Mouse (Mus musculus) CH12F3 (cell line): ENCODE data around the gene Schip1.

Experiments used
- in situ Hi-C: fragments of 300-500 bp; cut with MboI; formaldehyde crosslinking; loops from 2 replicates; pipeline ENCODE4 v1.14.3; 2020; ENCODE audit warnings: low sequenced_read_pairs

Gene Schip1

DNA sequence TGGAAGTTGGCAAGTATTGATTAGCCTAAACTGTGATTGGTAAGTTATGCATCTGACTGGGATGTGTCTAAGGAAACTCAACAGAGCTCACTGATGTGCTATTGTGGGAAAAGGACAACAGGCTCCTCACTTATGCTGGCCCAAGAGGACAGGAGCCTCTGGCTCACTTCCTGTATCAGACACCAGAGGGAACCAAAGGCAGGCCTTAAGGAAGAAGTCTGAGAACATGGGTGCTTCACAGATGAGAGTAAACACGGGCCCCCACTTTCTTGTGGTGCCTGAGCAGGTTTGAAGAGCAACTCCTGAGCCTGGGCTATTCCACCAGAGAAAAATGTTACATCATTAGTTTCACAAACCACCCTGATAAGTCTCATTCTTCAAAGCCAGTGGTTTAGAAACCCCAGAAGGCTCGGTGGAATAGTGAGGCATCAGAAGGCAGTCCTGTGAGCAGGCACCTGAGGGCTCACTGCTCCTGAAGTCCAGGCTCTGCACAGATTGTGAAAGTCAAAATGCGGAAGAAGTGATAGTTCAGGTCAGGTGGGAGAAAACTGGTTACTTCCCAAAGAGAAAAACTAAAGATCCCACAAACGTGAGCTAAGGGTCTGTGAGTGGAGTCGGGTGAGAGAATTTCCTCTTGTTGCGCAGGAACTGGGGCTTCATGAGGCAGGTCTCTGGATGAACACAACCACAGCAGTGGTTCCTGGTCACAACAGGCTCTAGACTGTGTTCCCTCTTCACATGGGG is 582.0 kb downstream of the Schip1 start:
- in situ Hi-C loops = no loop called here

DNA sequence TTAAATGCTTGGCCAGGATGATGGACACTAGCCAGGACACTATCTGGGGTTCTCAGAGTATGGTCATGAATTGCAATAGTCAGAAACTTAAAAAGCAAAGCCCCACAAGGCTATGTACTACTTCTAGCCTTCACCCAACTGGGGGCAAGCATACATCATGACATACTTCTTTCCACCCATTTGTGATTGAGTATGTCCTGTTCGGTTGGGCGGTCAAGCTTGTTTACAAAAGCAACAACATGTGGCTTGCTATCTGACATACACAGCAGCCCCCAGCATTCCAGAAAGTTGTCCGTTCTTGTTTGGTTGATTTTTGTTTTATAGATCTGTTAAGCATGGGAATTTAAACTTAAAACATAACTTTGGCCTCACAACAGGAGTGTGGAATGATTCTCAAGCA is 582.7 kb downstream of the Schip1 start:
- in situ Hi-C loops = no loop called here

DNA sequence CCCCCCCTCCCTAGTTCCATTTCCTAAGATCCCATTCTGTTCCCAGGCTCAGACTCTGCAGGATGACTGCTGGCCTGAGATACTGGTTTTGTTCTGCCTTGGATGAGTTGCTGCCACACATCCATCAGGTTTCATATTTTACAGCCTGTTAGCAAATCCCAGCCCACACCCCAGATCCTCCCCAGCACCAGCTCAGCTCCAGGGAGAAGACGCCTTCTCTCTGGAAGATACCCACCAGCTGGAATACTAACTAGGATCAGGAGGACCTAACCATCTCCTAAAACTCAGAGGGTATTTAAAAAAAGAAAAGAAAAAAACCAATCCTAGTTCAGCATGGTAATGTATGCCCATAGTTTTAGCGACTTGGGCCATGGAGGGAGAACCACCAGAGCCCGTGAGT is 585.6 kb downstream of the Schip1 start:
- in situ Hi-C loops = no loop called here

DNA sequence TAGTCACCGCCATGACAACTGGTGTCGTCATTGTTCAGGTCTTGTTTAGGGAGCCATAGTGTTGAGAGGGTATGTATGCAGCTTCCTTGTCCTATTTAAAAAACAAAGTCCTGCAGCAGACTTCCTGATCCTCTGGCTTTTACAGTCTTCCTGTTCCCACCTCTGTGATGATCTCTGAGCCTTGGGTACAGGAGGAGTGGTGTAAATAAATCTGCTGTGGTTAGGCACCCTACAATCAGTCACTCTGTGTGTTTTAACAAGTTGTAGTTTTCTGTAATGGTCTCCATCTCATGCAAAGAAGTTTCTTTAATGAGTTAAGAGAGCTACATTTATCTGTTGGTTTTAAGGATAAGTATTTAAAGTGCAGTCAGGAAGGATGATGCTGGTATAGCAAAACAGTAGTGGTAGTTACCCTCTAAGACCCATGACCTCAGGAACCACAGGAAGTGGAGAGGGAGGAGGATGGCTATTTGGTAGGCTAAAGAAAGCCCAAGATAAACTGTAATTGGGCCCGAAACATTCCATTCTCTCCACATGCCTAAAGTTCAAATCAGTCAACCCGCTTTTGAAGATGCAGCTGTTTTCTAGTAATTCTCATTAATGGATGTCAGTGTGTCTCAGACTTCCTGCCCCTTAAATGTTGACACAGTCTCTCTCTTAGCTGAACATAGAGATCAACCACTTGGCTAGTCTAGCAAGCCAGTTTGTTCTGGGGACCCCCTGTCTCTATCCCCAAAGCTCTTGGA is 592.2 kb downstream of the Schip1 start:
- in situ Hi-C loops = no loop called here

DNA sequence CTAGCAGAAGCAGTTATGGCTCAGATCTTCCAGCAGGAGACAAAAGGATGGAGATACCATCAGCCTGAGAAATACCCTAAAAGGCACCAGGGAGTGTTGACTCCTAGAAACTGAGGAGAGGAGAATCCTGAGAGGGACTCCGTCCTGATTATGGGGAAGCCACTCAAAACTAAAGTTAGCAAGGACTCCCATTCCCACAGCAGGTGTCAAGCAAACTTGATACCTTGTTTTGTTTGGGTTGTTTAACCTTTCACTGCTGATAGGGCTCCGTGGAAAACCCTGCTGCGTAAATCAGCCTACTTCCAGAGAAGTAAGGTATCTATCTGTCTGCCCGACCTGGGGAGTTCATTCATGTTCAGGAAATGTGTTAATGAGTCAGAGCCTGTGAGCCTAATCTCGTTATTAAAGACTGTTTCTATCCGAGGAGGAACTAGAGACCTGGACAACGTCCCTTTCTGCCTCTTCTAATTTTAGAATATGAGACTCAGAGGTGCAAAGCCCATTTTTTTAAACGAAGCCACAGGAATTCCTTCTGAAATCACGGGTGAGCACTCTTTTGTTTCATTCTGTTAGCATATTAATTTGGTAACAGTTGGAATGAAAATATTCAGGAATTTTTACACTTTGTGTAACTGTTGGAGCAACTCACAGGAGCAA is 593.1 kb downstream of the Schip1 start:
- in situ Hi-C loops = no loop called here

DNA sequence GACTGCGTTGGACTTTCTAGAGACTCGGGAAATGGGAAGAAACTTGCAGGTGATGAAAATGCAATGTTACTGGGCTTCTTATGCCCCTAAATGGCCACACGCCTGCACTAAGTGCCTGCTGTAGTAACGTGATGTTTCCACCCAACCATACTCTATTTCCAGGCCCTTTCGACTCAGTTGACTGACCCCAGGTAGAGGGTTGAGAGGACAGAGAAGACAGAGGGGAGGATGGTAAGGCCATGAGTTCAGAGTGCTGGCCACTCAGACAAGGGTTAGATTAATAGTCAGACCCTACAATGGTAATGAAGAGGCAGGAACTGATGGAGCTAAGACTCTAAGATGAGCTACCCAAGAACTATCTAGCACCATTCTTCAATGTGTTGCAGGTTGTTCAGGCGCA is 595.4 kb downstream of the Schip1 start:
- in situ Hi-C loops = no loop called here

DNA sequence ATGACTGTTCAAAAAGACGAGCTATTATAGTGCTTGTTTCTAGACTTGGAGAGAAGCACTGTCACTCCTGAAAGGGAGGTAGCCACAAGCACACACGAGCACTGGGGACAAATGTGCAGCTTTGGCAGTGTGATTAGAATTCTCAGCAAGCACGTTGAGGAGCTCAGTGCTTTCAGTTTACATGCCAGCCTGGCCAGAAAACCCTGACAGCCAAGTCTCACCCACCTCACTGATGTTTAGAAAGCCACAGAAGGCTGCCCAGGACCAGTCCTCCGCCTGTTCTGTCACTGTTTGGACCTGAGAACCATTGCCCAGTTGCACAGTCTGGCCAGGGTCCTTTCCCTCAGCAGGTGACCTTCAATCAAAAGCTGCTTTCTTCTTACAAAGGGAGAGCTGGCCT is 595.9 kb downstream of the Schip1 start:
- in situ Hi-C loops = no loop called here

DNA sequence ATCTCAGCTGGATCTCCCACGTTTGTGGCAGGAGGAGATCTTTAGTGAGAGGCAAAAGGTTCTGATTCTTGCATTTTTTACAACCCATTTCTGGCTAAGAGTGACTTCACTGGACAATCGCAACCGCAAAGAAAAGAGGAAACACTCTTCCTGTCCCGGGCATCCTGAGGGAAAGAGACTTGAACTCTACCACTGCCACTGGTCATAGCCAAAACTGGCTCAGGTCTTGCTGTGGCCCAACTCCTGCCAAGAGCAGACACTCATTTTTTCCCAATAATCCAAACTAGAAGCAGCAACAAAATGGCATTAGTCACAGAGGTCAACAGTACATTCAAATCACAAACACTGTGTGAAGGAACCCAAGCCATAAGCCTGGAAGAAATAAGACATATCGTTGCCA is 597.8 kb downstream of the Schip1 start:
- in situ Hi-C loops = no loop called here

DNA sequence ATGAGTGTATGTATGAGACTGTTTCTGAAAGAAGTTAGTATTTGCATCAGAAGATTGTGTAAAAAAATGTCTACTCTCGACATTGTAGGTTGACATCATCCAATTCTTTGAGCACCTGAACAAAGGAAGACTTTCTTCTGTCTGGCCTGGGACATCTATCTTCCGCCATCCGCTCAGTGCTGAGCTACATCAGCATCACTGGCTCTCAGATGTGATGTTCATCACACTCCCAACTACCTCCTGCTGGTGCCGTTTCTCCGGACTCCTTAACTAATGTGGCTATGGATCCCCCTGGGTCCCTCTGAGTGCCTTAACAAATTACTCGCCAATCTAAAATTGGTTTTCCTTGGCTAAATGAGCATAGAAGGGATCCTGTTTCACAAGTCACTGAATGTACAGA is 599.7 kb downstream of the Schip1 start:
- in situ Hi-C loops = no loop called here

DNA sequence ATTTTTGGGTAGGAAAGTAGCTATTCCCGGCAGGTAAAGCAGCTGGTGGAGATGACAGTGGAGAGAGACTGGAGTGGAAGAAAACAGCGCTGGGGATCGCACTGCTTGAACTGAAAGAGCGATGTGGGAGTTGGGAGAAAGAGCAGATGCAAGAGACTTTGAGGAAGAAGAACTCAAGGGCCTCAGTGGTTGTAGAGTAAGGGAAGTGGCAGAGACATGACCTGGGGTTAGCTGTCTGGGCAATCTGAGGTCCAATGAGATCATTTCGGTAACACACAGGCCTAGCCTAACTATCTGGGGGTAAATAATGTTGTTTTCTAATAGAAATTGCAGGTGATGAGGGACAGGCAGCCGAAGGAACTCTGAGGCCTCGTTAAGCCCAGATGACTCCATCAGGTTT is 601.8 kb downstream of the Schip1 start:
- in situ Hi-C loops = no loop called here

DNA sequence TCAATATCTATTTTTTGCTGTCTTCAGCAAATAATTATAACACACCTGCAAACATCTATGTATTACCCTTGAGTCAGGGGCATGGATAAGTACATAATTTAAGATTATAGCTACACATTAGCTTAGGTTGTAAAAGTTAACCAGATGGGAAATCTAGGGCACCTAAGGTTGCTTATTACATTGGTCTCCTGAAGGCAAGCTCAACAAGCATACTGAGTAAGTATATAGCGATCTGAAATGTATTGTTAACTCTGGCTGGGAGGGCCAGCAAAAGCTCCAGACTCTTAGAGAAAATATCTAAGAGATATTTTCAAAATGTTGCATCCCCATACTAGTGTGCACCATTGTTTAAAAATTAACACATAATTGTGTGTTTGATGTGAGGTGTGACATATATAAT is 603.2 kb downstream of the Schip1 start:
- in situ Hi-C loops = no loop called here

DNA sequence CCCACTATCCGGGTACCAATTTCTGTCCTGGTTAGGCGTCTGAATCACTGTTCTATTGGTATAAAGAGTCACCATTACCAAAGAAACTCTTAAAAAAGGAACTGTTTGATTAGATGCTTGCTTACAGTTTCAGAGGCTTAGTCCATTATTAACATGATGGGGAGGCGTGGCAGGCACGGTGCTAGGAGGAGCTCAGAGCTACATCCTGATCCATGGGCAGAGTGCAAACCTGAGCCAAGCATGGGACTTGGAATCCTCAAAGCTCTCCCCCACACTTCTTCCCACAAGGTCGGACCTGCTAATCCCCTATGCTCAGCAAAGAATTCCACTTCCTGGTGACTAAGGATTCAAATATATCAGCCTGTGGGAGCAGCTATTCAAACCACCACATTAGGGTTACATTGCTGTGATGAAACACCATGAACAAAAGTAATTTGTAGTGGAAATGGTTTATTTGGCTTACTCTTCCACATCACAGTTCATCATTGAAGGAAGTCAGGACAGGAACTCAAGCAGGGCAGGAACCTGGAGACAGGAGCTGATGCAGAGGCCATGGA is 604.9 kb downstream of the Schip1 start:
- in situ Hi-C loops = no loop called here

DNA sequence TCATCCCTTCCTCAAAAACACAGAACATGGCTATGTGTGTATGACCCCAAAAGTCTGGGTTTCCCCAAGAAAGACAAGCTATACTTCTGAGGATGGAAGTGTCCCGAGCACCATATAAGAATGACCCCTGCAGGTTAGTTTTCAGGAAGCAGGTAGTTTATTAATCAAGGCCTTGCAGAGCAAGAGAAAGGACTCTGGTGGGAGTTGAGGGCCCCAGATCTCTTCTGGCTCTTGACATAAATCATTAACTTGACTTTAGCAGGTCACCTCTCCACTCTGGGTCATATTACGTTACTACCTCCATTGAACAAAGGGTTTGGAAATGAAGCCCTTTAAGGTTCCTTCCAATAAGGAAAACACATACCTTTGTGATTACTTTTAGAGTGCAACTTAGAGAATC is 610.1 kb downstream of the Schip1 start:
- in situ Hi-C loops = no loop called here

DNA sequence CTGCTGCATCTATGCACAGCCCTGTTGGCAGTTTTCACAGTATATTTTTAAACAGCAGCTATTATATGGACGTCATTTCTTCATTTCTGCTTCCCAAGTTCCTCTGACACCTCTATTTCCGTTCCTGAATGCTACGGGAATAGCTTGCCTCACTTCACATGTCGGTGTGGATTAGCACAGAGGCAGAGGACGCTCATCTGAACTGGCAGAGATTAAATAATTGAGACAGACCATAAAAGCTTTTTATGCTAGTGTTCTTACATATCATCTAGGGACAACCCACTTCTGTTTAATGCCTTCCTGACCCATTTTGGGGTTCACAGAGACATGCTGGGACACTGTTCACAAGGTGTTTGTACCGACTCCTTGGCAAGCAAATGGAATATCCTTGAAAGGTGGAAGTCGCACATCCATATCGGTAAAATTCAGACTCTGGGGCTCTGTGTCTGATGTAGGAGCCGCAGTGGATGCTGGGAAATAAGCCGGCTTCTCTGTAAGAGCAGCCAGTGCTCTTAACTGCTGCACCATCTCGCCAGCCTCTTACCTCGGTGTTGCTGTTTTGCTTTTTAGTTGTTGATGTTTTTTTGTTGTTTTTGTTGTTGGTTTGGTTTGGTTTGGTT is 610.7 kb downstream of the Schip1 start:
- in situ Hi-C loops = no loop called here
